Mouse (Mus musculus) small intestine, adult 10 weeks (tissue): ENCODE data around the gene Prcd. TPM values are rescaled to one million over a fixed set of nuclear protein-coding genes. Genes with fewer than 3 reads are reported as not detected.

Experiments used
- polyA plus RNA-seq: library from polyadenylated mRNA; stranded (reverse); fragments of 350-450 nt; fragmentation: Illumina TruSeq; extraction: RNeasy Lipid Tissue Mini Kit (QIAGEN cat#74804); gene quantifications from one replicate; pipeline ENCODE4 v1.2.3, GENCODE M21; 2014; ENCODE audit warnings: low replicate concordance

Prcd gene
- polyA plus RNA-seq = not detected

DNA sequence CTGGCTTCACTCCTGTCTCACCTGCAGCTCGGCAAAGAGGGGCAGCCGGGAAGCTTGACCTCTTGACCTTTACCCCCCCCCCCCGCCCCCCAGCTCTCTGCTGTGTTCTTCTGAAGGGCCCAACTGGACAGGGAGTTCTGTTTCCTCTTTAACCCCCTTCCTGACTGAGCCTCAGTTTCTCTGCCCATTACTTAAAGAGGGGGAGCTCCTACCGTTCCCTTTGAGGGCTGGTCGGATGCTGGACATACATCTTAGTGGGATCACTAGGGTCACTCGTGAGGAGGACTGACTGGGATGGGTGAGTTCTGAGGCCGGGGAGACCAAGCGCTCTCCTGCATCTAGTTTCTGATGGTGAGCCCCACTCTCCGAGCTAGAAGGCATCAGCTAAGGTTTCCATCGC is at the start of gene Prcd:
Gene Prcd, plus strand, starts transcription at position 301 of the 400 bp plus-strand sequence.

DNA sequence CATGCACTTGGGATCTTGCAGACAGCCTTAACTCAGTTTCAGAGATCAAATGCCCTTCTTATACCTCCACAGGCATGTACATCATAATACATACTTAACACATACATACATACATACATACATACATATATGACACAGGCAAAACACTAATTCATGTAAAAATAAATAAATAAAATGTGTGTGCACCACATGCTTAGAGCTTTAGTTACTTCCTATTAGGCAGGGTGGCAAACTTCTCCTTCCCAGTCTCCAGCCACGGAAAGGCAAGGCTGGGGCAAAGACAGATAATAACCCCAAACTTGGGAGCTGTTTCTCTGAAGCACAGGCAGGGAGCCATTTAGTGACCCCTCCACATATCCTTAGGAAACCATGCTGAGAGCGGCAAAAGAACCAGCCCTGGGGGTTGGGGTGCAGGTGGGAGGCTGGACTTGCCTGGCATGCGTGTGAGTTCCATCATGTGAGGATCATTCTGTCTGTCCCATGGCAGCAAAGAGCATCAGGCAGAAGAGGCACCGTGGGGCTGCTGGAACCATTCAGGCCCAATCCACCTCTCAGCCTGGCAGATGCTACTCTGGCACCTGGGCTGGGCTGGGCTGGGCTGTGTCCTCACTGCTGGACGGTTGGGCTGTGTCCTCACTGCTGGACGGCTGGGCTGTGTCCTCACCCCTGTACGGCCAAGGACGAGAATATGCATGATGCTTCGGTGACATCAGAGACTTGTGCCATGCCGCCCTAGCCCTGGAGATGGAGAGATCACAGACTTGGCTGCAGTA is 26.8 kb upstream of the Prcd start, which contains the start of gene Rhbdf2:
Gene Rhbdf2, minus strand, starts transcription at position 721 of the 773 bp plus-strand sequence.

DNA sequence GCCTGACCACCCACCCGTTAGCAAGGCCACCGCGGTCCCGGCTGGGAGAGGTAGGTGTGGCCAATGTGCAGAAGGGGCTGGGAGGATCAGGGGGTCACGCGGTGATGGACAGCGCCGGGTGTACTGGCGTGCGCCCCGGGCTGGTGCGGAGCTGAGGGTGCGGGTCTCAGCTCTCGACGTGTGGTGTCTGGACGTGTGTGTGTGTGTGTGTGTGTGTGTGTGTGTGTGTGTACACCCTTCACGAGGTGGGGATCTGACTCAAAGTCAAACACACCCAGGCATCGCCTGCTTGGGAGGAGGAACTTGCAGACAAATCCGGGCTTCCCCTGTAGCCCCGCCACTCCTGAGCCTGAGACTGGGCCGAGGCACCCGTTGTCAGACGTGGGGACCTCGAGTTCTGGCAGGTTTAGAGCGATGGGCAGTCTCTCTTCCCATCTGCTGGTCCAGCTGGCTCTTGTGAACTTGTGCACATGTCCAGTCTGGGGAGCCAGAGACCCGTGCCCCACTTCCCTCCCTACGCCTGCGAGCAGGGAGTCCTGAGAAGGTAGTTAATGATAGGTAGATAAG is 1.0 kb downstream of the Prcd start, which contains the start of gene Cygb:
Gene Cygb, minus strand, starts transcription at position 59 of the 567 bp plus-strand sequence.

Other genes with a start within 250 kb of the Prcd start
- gene Rnf157, start 240.5 kb upstream of the Prcd start, polyA plus RNA-seq = 0.26 TPM
- gene Ubald2, start 219.4 kb upstream of the Prcd start, polyA plus RNA-seq = 7.6 TPM
- gene Qrich2, start 187.3 kb upstream of the Prcd start, polyA plus RNA-seq = not detected
- gene Prpsap1, start 159.3 kb upstream of the Prcd start, polyA plus RNA-seq = 84.6 TPM
- 0.85 TPM for gene Sphk1, start 122.6 kb upstream of the Prcd start, polyA plus RNA-seq
- gene Ube2o, start 72.1 kb upstream of the Prcd start, polyA plus RNA-seq = 0.78 TPM
- gene Aanat, start 67.1 kb upstream of the Prcd start, polyA plus RNA-seq = not detected
- gene Rhbdf2, start 26.5 kb upstream of the Prcd start, polyA plus RNA-seq = not detected
- 0.22 TPM for gene Cygb, start 779 bp downstream of the Prcd start, polyA plus RNA-seq
- gene St6galnac1, start 122.0 kb downstream of the Prcd start, polyA plus RNA-seq = not detected
- 5.2 TPM for gene Mxra7, start 174.5 kb downstream of the Prcd start, polyA plus RNA-seq
- gene Mettl23, start 189.7 kb downstream of the Prcd start, polyA plus RNA-seq = 46.3 TPM
- 6.2 TPM for gene Jmjd6, start 189.9 kb downstream of the Prcd start, polyA plus RNA-seq
- gene Mfsd11, start 198.9 kb downstream of the Prcd start, polyA plus RNA-seq = 24.8 TPM
- 683 TPM for gene Srsf2, start 199.6 kb downstream of the Prcd start, polyA plus RNA-seq